Mouse (Mus musculus) mature B cell (primary cell): Measurements from ENCODE around the gene Neb.
"Not testable (repeated sequence)": the region's sequence is repeated elsewhere in the genome, so short reads cannot be mapped to it uniquely, and the experiment has no call there.

ENCODE experiments used
- in situ Hi-C: fragments of 300-500 bp; cut with MboI; formaldehyde crosslinking; loops from 2 replicates; pipeline ENCODE4 v1.14.3; 2019

The Neb gene

GRCm38 (mm10) chr2:52179678-52180077 lies 198.6 kb downstream of the Neb start:
- in situ Hi-C loops, result no loop called here

GRCm38 (mm10) chr2:52177726-52178125 lies 200.5 kb downstream of the Neb start:
- in situ Hi-C loops, result no loop called here

GRCm38 (mm10) chr2:52177184-52177583 lies 201.1 kb downstream of the Neb start:
- in situ Hi-C loops, result no loop called here

- in situ Hi-C loops, result no loop called here
Observed at GRCm38 (mm10) chr2:52176537-52176936, 201.7 kb downstream of the Neb start.

- in situ Hi-C loops, result no loop called here
Observed at GRCm38 (mm10) chr2:52174951-52175350, 203.3 kb downstream of the Neb start.

- in situ Hi-C loops, result no loop called here
Observed at GRCm38 (mm10) chr2:52169243-52170005, 208.8 kb downstream of the Neb start.

GRCm38 (mm10) chr2:52153064-52153463 lies 225.2 kb downstream of the Neb start:
- in situ Hi-C loops, result no loop called here

GRCm38 (mm10) chr2:52133351-52133750 lies 244.9 kb downstream of the Neb start:
- in situ Hi-C loops, result no loop called here

- in situ Hi-C loops, result not testable (repeated sequence)
Observed at GRCm38 (mm10) chr2:52131370-52131769, 246.9 kb downstream of the Neb start.

- in situ Hi-C loops, result no loop called here
Observed at GRCm38 (mm10) chr2:52114086-52114485, 264.2 kb downstream of the Neb start.
